Mouse (Mus musculus): Measurements from ENCODE around the gene Selenov. TPM values are rescaled to one million over a fixed set of nuclear protein-coding genes. Genes with fewer than 3 reads are reported as not detected.

Selenov gene
- total RNA-seq (2021) = 1 to 10 TPM in 1 of 2 experiments, under 1 TPM in 1; 0.27 to 1.8 TPM

GRCm38 (mm10) chr7:28290638-28291590 lies at the start of gene Selenov:
Gene Selenov (minus strand): TSS chr7:28291186.
- no peak for DNase-seq

- no peak for DNase-seq
Measured at GRCm38 (mm10) chr7:28339213-28339917, 48.4 kb upstream of the Selenov start.

GRCm38 (mm10) chr7:28338108-28338998 lies 47.4 kb upstream of the Selenov start, which contains the start of gene Supt5:
Gene Supt5 (minus strand): TSS chr7:28338746.
- DNase-seq = peak; percentile 94 to 97

GRCm38 (mm10) chr7:28335471-28335870 lies 44.5 kb upstream of the Selenov start:
- DNase-seq = no peak

GRCm38 (mm10) chr7:28334534-28334933 lies 43.5 kb upstream of the Selenov start:
- no peak for DNase-seq

GRCm38 (mm10) chr7:28328260-28328659 lies 37.3 kb upstream of the Selenov start:
- no peak for DNase-seq

GRCm38 (mm10) chr7:28326457-28326856 lies 35.5 kb upstream of the Selenov start:
- no peak for DNase-seq

- no peak for DNase-seq
Measured at GRCm38 (mm10) chr7:28325293-28325692, 34.3 kb upstream of the Selenov start.

- DNase-seq = no peak
Measured at GRCm38 (mm10) chr7:28321974-28322720, 31.2 kb upstream of the Selenov start.

- no peak for DNase-seq
Measured at GRCm38 (mm10) chr7:28318714-28319113, 27.7 kb upstream of the Selenov start.

- no peak for DNase-seq
Measured at GRCm38 (mm10) chr7:28318036-28318435, 27.1 kb upstream of the Selenov start.

- DNase-seq = peak; percentile 98 to 99
Measured at GRCm38 (mm10) chr7:28311926-28312543, 21.0 kb upstream of the Selenov start, which contains the start of gene Timm50. Gene Timm50 (minus strand): TSS chr7:28312072.

GRCm38 (mm10) chr7:28311151-28311925 lies 20.4 kb upstream of the Selenov start:
- peak in 1 of 2 experiments; percentile 34 for DNase-seq

GRCm38 (mm10) chr7:28309737-28310136 lies 18.8 kb upstream of the Selenov start:
- DNase-seq = no peak

- no peak for DNase-seq
Measured at GRCm38 (mm10) chr7:28306216-28306615, 15.2 kb upstream of the Selenov start.

- no peak for DNase-seq
Measured at GRCm38 (mm10) chr7:28305641-28306040, 14.7 kb upstream of the Selenov start.

- DNase-seq = peak in 1 of 2 experiments; percentile 44
Measured at GRCm38 (mm10) chr7:28301616-28302433, 10.8 kb upstream of the Selenov start, which contains the start of gene Dll3. Gene Dll3 (minus strand): TSS chr7:28302238.

- no peak for DNase-seq
Measured at GRCm38 (mm10) chr7:28298837-28299625, 8.0 kb upstream of the Selenov start.

Measured in layer of hippocampus, postnatal 36 days (tissue).